Mouse (Mus musculus) bone marrow macrophage, adult 2 months (primary cell): ENCODE results near the gene Usp13. TPM values are rescaled to one million over a fixed set of nuclear protein-coding genes. Genes with fewer than 3 reads are reported as not detected.

ENCODE experiments used
- H3K27ac ChIP-seq: 2 replicates; pipeline ENCODE4 v1.5.1; 2012; ENCODE audit warnings: low read depth, low read length; ENCODE audit not compliant: insufficient read depth
- H3K4me1 ChIP-seq: 2 replicates; pipeline ENCODE4 v1.6.1; 2012; ENCODE audit warnings: low read length; ENCODE audit not compliant: control insufficient read depth, insufficient read depth
- H3K4me3 ChIP-seq: 2 replicates; pipeline ENCODE4 v1.5.1; 2012; ENCODE audit warnings: mild to moderate bottlenecking, low read length, moderate library complexity; ENCODE audit not compliant: insufficient read depth
- CTCF ChIP-seq: IDR thresholded peaks from 2 replicates; pipeline ENCODE4 v1.5.1; 2012; ENCODE audit warnings: low read depth, mild to moderate bottlenecking, low read length, moderate library complexity
- POLR2A ChIP-seq: IDR thresholded peaks from 2 replicates; pipeline ENCODE4 v1.6.1; 2012; ENCODE audit warnings: mild to moderate bottlenecking, low read depth, low read length, borderline replicate concordance
- polyA plus RNA-seq: library from polyadenylated mRNA; stranded (reverse); fragments of >200 nt; gene quantifications from 2 replicates; pipeline ENCODE4 v1.2.4, GENCODE M21; 2012; ENCODE audit not compliant: missing spikeins, insufficient read depth, insufficient read length

The Usp13 gene
- polyA plus RNA-seq, 1 experiment: not detected

GRCm38 (mm10) chr3:32856362-32857107 is 39.2 kb downstream of the Usp13 start:
- H3K27ac ChIP-seq: no peak overlapping the region
- no peak overlapping the region for H3K4me3 ChIP-seq
- H3K4me1 ChIP-seq: no peaks in the 10 kb centered on the region
- TF ChIP-seq POLR2A (no peak), CTCF (no peak)

DNA sequence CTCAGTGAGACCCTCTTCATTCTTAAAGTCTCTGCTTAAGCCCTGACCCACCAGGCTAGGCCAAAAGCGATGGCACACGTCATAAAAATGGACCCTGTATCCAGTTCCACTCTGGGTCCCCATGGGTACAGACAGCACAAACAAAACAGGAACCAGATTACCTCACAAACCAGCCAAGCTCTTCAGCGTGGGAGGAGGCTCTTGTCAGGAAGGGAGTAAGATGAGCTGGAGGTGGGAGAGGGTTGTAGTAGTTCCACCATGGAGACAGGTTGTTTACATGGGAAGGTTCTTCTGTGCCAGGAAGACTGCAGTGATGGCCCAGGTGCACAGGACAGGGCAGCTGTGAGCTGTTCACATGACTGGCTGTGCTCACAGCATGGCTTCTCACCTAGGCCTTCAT is 53.7 kb downstream of the Usp13 start:
- TF ChIP-seq CTCF: no peak

GRCm38 (mm10) chr3:32886386-32886785 is 69.0 kb downstream of the Usp13 start:
- Histone ChIP-seq H3K4me1 (no peaks in the 10 kb centered on the region), H3K27ac (no peak overlapping the region), H3K4me3 (no peak overlapping the region)
- TF ChIP-seq POLR2A: no peak
- TF ChIP-seq CTCF: no peak

More for the DNA sequence above, 53.7 kb downstream of the Usp13 start:
- H3K4me1 ChIP-seq: no peaks in the 10 kb centered on the region
- no peak overlapping the region for H3K4me3 ChIP-seq
- no peak overlapping the region for H3K27ac ChIP-seq

GRCm38 (mm10) chr3:32888886-32889285 is 71.5 kb downstream of the Usp13 start:
- no peak for TF ChIP-seq CTCF
- no peak for TF ChIP-seq POLR2A
- H3K4me1 ChIP-seq: no peaks in the 10 kb centered on the region
- H3K27ac ChIP-seq: no peak overlapping the region
- H3K4me3 ChIP-seq: no peak overlapping the region

- no peak overlapping the region for H3K27ac ChIP-seq
- no peak overlapping the region for H3K4me3 ChIP-seq
- no peak for TF ChIP-seq POLR2A
- no peak for TF ChIP-seq CTCF
- no peaks in the 10 kb centered on the region for H3K4me1 ChIP-seq
Measured at GRCm38 (mm10) chr3:32890174-32890573, 72.8 kb downstream of the Usp13 start.

- H3K4me3 ChIP-seq: no peak overlapping the region
- TF ChIP-seq CTCF (no peak), POLR2A (no peak)
- no peaks in the 10 kb centered on the region for H3K4me1 ChIP-seq
- H3K27ac ChIP-seq: no peak overlapping the region
Measured at GRCm38 (mm10) chr3:32903462-32903861, 86.1 kb downstream of the Usp13 start.

GRCm38 (mm10) chr3:32904599-32904998 is 87.3 kb downstream of the Usp13 start:
- no peak overlapping the region for H3K4me3 ChIP-seq
- no peak overlapping the region for H3K27ac ChIP-seq
- TF ChIP-seq POLR2A: no peak
- no peak for TF ChIP-seq CTCF
- H3K4me1 ChIP-seq: no peaks in the 10 kb centered on the region

GRCm38 (mm10) chr3:32905850-32906779 is 88.8 kb downstream of the Usp13 start:
- Histone ChIP-seq H3K4me1 (no peaks in the 10 kb centered on the region), H3K4me3 (no peak overlapping the region), H3K27ac (no peak overlapping the region)
- TF ChIP-seq CTCF (no peak), POLR2A (no peak)

DNA sequence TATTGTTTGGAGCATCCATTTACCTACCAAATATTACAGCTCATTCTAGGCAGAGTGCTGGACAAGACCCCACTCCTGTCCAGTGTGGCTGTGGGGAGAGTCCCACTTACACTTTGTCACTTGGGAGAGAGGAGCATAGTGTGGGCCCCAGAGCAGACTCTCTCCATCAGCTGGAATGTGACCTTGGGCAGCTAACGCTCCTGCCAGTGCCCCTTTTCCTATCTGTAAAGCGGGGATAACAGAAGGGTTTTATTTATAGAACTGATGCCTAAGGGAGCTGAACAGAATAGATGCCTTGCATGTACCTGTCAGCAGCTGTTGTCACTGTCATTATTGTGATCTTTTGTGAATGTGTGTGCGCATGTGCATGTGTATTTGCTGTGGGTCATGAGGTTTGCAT is 91.1 kb downstream of the Usp13 start:
- no peak overlapping the region for H3K27ac ChIP-seq
- TF ChIP-seq POLR2A: no peak
- no peak overlapping the region for H3K4me3 ChIP-seq
- H3K4me1 ChIP-seq: no peaks in the 10 kb centered on the region

- H3K27ac ChIP-seq: no peak overlapping the region
- H3K4me1 ChIP-seq: no peaks in the 10 kb centered on the region
- TF ChIP-seq POLR2A: no peak
- TF ChIP-seq CTCF: no peak
- H3K4me3 ChIP-seq: no peak overlapping the region
Measured at GRCm38 (mm10) chr3:32910071-32910551, 92.8 kb downstream of the Usp13 start.
